ENCODE assay signal across 11 mouse cellular contexts in the genomic region with DNA sequence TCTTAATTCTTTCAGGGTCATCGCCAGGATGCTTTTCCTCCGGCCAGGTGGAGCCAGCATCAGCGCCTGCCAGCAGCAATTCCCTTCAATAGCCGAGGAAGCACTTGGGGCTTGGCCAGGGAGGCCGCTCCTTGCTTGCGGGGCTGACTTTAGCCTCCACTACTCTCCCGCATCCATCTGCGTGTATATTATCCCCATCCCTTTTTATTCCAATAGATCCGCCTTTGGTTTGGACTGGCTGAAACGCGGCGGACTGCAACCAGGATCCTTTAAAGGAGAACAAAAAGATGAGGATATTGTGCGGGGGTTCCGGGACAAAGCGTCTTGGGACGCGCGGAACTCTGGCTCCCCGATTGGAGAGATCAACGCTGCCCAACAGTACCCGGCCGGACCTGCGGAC.
DNase-seq lines count a peak whose midpoint lies in the region; ATAC-seq and TF ChIP-seq lines count a peak whose summit lies in the region.
"Had no signal": no experiment of that assay in that cellular context is flagged by ENCODE, and none has a peak within 500 bp of the region (broad histone marks: within the 10 kb centered on the region; RNA-seq: fewer than 3 reads in every experiment).

No protein-coding gene starts in this region.

- no peak for ATAC-seq in heart, embryonic 13.5 days (ENCODE audit: extremely low read depth, insufficient number of reproducible peaks, low FRiP score, low TSS enrichment)
- no peak for ATAC-seq in forebrain, postnatal 0 days
- ATAC-seq in midbrain, embryonic 15.5 days (replicated peaks) = no peak
- ATAC-seq in granulocyte monocyte progenitor cell, adult 5-6 weeks (replicated peaks; ENCODE audit: poor library complexity, severe bottlenecking) = no peak

- no peak for TF ChIP-seq CTCF in forebrain, postnatal 0 days (IDR thresholded peaks at IDR 0.05; ENCODE audit: low read depth)

- peaks cover 100% of the 10 kb centered on the region for H3K27me3 ChIP-seq in heart, embryonic 13.5 days (replicated peaks)
- H3K27me3 ChIP-seq in heart, embryonic 10.5 days (ENCODE audit: insufficient read depth, poor library complexity, severe bottlenecking) = peaks cover 100% of the 10 kb centered on the region
- H3K27me3 ChIP-seq in forebrain, postnatal 0 days (ENCODE audit: insufficient read depth, low read length) = no peaks in the 10 kb centered on the region
- no peaks in the 10 kb centered on the region for H3K27me3 ChIP-seq in midbrain, embryonic 15.5 days (replicated peaks)

- H3K36me3 ChIP-seq in heart, embryonic 13.5 days = no peaks in the 10 kb centered on the region
- H3K36me3 ChIP-seq in heart, embryonic 10.5 days = no peaks in the 10 kb centered on the region
- peaks cover 17% of the 10 kb centered on the region for H3K36me3 ChIP-seq in forebrain, postnatal 0 days (ENCODE audit: insufficient read depth)
- H3K36me3 ChIP-seq in midbrain, embryonic 15.5 days (replicated peaks) = no peaks in the 10 kb centered on the region

- H3K27ac ChIP-seq in heart, embryonic 13.5 days (replicated peaks) = no peak overlapping the region
- no peak overlapping the region for H3K27ac ChIP-seq in heart, embryonic 10.5 days
- peak overlapping the region; percentile 100 for H3K27ac ChIP-seq in forebrain, postnatal 0 days (ENCODE audit: low read depth, low read length)
- peak overlapping the region; percentile 100 for H3K27ac ChIP-seq in midbrain, embryonic 15.5 days
- H3K27ac ChIP-seq: liver, embryonic 14.5 days had no signal

- H3K9ac ChIP-seq in heart, embryonic 13.5 days = no peak overlapping the region
- peak overlapping the region; percentile 99 for H3K9ac ChIP-seq in forebrain, postnatal 0 days
- H3K9ac ChIP-seq in midbrain, embryonic 15.5 days = peak overlapping the region; percentile 77
- H3K9ac ChIP-seq: liver, embryonic 14.5 days had no signal

- H3K9me3 ChIP-seq in heart, embryonic 13.5 days = no peaks in the 10 kb centered on the region
- H3K9me3 ChIP-seq in heart, embryonic 10.5 days = no peaks in the 10 kb centered on the region
- H3K9me3 ChIP-seq in forebrain, postnatal 0 days (ENCODE audit: low read length) = no peaks in the 10 kb centered on the region
- no peaks in the 10 kb centered on the region for H3K9me3 ChIP-seq in midbrain, embryonic 15.5 days

- peaks cover 43% of the 10 kb centered on the region for H3K4me1 ChIP-seq in heart, embryonic 13.5 days
- H3K4me1 ChIP-seq in heart, embryonic 10.5 days = peaks cover 37% of the 10 kb centered on the region
- H3K4me1 ChIP-seq in forebrain, postnatal 0 days (ENCODE audit: insufficient read depth) = peaks cover 11% of the 10 kb centered on the region
- H3K4me1 ChIP-seq in midbrain, embryonic 15.5 days = peaks cover 34% of the 10 kb centered on the region

- WGBS in heart, embryonic 13.5 days = under 1% methylated on average over 23 of the region's 23 CpGs
- 1% methylated on average over 23 of the region's 23 CpGs for WGBS in heart, embryonic 10.5 days
- WGBS in forebrain, postnatal 0 days = under 1% methylated on average over 23 of the region's 23 CpGs
- under 1% methylated on average over 23 of the region's 23 CpGs for WGBS in midbrain, embryonic 15.5 days

- no peak overlapping the region for H3K4me2 ChIP-seq in heart, embryonic 13.5 days
- H3K4me2 ChIP-seq in forebrain, postnatal 0 days (ENCODE audit: low read depth) = peak overlapping the region; percentile 90
- peak overlapping the region; percentile 95 for H3K4me2 ChIP-seq in midbrain, embryonic 15.5 days

- H3K4me3 ChIP-seq in heart, embryonic 13.5 days = peak overlapping the region; percentile 61; the same call in 1 of the 2 replicates
- no peak overlapping the region for H3K4me3 ChIP-seq in heart, embryonic 10.5 days
- peak overlapping the region; percentile 74 for H3K4me3 ChIP-seq in forebrain, postnatal 0 days (ENCODE audit: low read depth, low read length)
- peak overlapping the region; percentile 86 for H3K4me3 ChIP-seq in midbrain, embryonic 15.5 days

- no peak for DNase-seq in heart, embryonic 10.5 days (ENCODE audit: low spot score)
- DNase-seq in cerebellum, adult 8-10 months = peak; percentile 76
- no peak for DNase-seq in forebrain, postnatal 0 days
- DNase-seq in lung, postnatal 25 days (ENCODE audit: low spot score) = no peak
- DNase-seq in spleen, postnatal 36 days (ENCODE audit: low spot score in 2 of 2) = no peak
- DNase-seq: B cell, adult 2 months; kidney, adult 2 months had no signal

Comparison
In these comparisons a context has a peak if more than half of its experiments do, and no peak if none do; other contexts are left out.
1. H3K27ac ChIP-seq: peak in forebrain, postnatal 0 days (single experiment) and midbrain, embryonic 15.5 days (single experiment); none in heart, embryonic 13.5 days (single experiment) and heart, embryonic 10.5 days (single experiment).